Mouse (Mus musculus): ENCODE measurements at regions not wholly inside any gene's neighbourhood (a gene's known extent, or its start where the extent isn't known, plus 50 kb on each side); places are given as distances from the start of the nearest gene placed in this dataset.

- TF ChIP-seq POLR2A (IDR thresholded peaks at IDR 0.05; ENCODE audit: low read depth, low read length) (no peak), CTCF (conservative IDR thresholded peaks at IDR 0.05; ENCODE audit: insufficient read depth, insufficient read length, low read depth, low read length) (no peak)
Measured at GRCm38 (mm10) chr5:4625206-4625605, 132.6 kb downstream of the Fzd1 start.

Measured in kidney, adult 2 months (tissue).